Mouse (Mus musculus) right cerebral cortex, adult 2 months (tissue): ENCODE results near the gene Bex3.
"Not testable (repeated sequence)": the region's sequence is repeated elsewhere in the genome, so short reads cannot be mapped to it uniquely, and the experiment has no call there.

ENCODE experiments used
- DNase-seq, 2 experiments: peaks; one replicate each; pipeline ENCODE4 v3.0.0; 2021 to 2022; ENCODE audit warnings: low spot score in 2 of 2

The Bex3 gene

GRCm38 (mm10) chrX:136269743-136270392 lies at the start of gene Bex3:
TSS of gene Bex3 (plus strand) at chrX:136270253.
- DNase-seq, result peak; percentile 16 to 48

- no peak for DNase-seq
Measured at GRCm38 (mm10) chrX:136223714-136224113, 46.3 kb upstream of the Bex3 start.

GRCm38 (mm10) chrX:136227768-136228167 lies 42.3 kb upstream of the Bex3 start:
- DNase-seq, result no peak

- DNase-seq, result peak; percentile 47 to 60
Measured at GRCm38 (mm10) chrX:136238118-136238517, 31.9 kb upstream of the Bex3 start.

- no peak for DNase-seq
Measured at GRCm38 (mm10) chrX:136243181-136243580, 26.9 kb upstream of the Bex3 start.

GRCm38 (mm10) chrX:136244574-136245229 lies 25.4 kb upstream of the Bex3 start, which contains the start of gene Tceal9:
TSS of gene Tceal9 (plus strand) at chrX:136245079.
- peak; percentile 63 to 68 for DNase-seq

- DNase-seq, result peak in 1 of 2 experiments; percentile 7
Measured at GRCm38 (mm10) chrX:136245521-136246071, 24.5 kb upstream of the Bex3 start.

GRCm38 (mm10) chrX:136248811-136249210 lies 21.2 kb upstream of the Bex3 start:
- DNase-seq, result no peak

- no peak for DNase-seq
Measured at GRCm38 (mm10) chrX:136249671-136250070, 20.4 kb upstream of the Bex3 start.

- no peak for DNase-seq
Measured at GRCm38 (mm10) chrX:136252023-136252729, 17.9 kb upstream of the Bex3 start.

GRCm38 (mm10) chrX:136267720-136268119 lies 2.3 kb upstream of the Bex3 start:
- no peak for DNase-seq

- no peak for DNase-seq
Measured at GRCm38 (mm10) chrX:136268173-136268572, 1.9 kb upstream of the Bex3 start.

GRCm38 (mm10) chrX:136270393-136271111 lies 499 bp downstream of the Bex3 start:
- not testable (repeated sequence) for DNase-seq

GRCm38 (mm10) chrX:136274542-136274941 lies 4.5 kb downstream of the Bex3 start:
- no peak for DNase-seq

- no peak for DNase-seq
Measured at GRCm38 (mm10) chrX:136275386-136275785, 5.3 kb downstream of the Bex3 start.

GRCm38 (mm10) chrX:136277577-136277976 lies 7.5 kb downstream of the Bex3 start:
- no peak for DNase-seq

GRCm38 (mm10) chrX:136278401-136278800 lies 8.3 kb downstream of the Bex3 start:
- no peak for DNase-seq

- no peak for DNase-seq
Measured at GRCm38 (mm10) chrX:136279410-136279809, 9.4 kb downstream of the Bex3 start.

GRCm38 (mm10) chrX:136290817-136291281 lies 20.8 kb downstream of the Bex3 start:
- peak; percentile 60 to 75 for DNase-seq

GRCm38 (mm10) chrX:136304295-136304694 lies 34.2 kb downstream of the Bex3 start:
- DNase-seq, result peak; percentile 40 to 57

- DNase-seq, result no peak
Measured at GRCm38 (mm10) chrX:136306196-136306595, 36.1 kb downstream of the Bex3 start.

GRCm38 (mm10) chrX:136313303-136313702 lies 43.2 kb downstream of the Bex3 start:
- peak; percentile 26 to 34 for DNase-seq
